Mouse (Mus musculus) liver, embryonic 13.5 days (tissue): Measurements from ENCODE around the gene Scnm1. TPM values are rescaled to one million over a fixed set of nuclear protein-coding genes. Genes with fewer than 3 reads are reported as not detected.
"Not testable (repeated sequence)": the region's sequence is repeated elsewhere in the genome, so short reads cannot be mapped to it uniquely, and the experiment has no call there.

ENCODE experiments used
- ATAC-seq: fragments of 200-750 bp; cut with Nextera tagmentation; 2 replicates; pipeline ENCODE4 v1.8.0; 2017; ENCODE audit warnings: low read depth, mild to moderate bottlenecking, moderate number of reproducible peaks, moderate library complexity
- DNase-seq: peaks from one replicate; pipeline ENCODE4 v3.0.0; 2022
- H3K27ac ChIP-seq: fragments of 300-500 bp; sonication (generic); 2 replicates; pipeline ENCODE4 v1.5.1; 2015; ENCODE audit warnings: moderate library complexity, mild to moderate bottlenecking, inconsistent platforms
- H3K27me3 ChIP-seq: fragments of 300-500 bp; sonication (generic); 2 replicates; pipeline ENCODE4 v1.6.1; 2015; ENCODE audit warnings: mild to moderate bottlenecking, inconsistent platforms
- H3K36me3 ChIP-seq: fragments of 300-500 bp; sonication (generic); 2 replicates; pipeline ENCODE4 v1.6.1; 2015; ENCODE audit warnings: mild to moderate bottlenecking, inconsistent platforms
- H3K4me1 ChIP-seq: fragments of 300-500 bp; sonication (generic); replicated peaks from 2 replicates; pipeline ENCODE4 v1.6.1; 2015; ENCODE audit warnings: inconsistent platforms
- H3K4me2 ChIP-seq: fragments of 300-500 bp; sonication (generic); 2 replicates; pipeline ENCODE4 v1.6.1; 2015; ENCODE audit warnings: inconsistent platforms, mild to moderate bottlenecking, moderate library complexity
- H3K4me3 ChIP-seq: fragments of 300-500 bp; sonication (generic); replicated peaks from 2 replicates; pipeline ENCODE4 v1.5.1; 2015; ENCODE audit warnings: mild to moderate bottlenecking, inconsistent platforms
- H3K9ac ChIP-seq: fragments of 300-500 bp; sonication (generic); 2 replicates; pipeline ENCODE4 v1.6.1; 2015; ENCODE audit warnings: mild to moderate bottlenecking, inconsistent platforms
- H3K9me3 ChIP-seq: fragments of 300-500 bp; sonication (generic); replicated peaks from 2 replicates; pipeline ENCODE4 v1.6.1; 2016; ENCODE audit warnings: inconsistent platforms
- WGBS: fragments of 180-500 bp; shearing (Covaris S2); methylation state at CpG from one replicate; pipeline ENCODE4 v1.1.7; 2015; ENCODE audit not compliant: insufficient replicate concordance; 5-methylcytosine and 5-hydroxymethylcytosine counted together
- polyA plus RNA-seq: library from polyadenylated mRNA; unstranded; fragments of >200 nt; fragmentation: Nextera tagmentation; extraction: Ambion mirVana; gene quantifications from 2 replicates; pipeline ENCODE4 v1.2.1, GENCODE M21; 2015

Gene Scnm1
- polyA plus RNA-seq, 1 experiment from 2014 or later = 33.4 TPM

GRCm38 (mm10) chr3:95141952-95142616 is 8.3 kb upstream of the Scnm1 start, which contains the start of gene Tnfaip8l2:
TSS of gene Tnfaip8l2 (minus strand) at chr3:95142360.
- WGBS = 47% methylated on average over 10 of the region's 10 CpGs
- peaks cover 24% of the 10 kb centered on the region for H3K4me1 ChIP-seq
- peak within 1 kb of the TSS; percentile 26; the same call in 1 of the 2 replicates for H3K9ac ChIP-seq
- peak within 1 kb of the TSS; percentile 47 for H3K4me2 ChIP-seq
- ATAC-seq = peak; percentile 74
- no peaks in the 10 kb centered on the region for H3K9me3 ChIP-seq
- DNase-seq = peak; percentile 22
- H3K4me3 ChIP-seq = peak within 1 kb of the TSS; percentile 27
- H3K36me3 ChIP-seq = peaks cover 17% of the 10 kb centered on the region
- no peaks in the 10 kb centered on the region for H3K27me3 ChIP-seq
- H3K27ac ChIP-seq = peak within 1 kb of the TSS; percentile 40

GRCm38 (mm10) chr3:95141474-95141873 is 7.7 kb upstream of the Scnm1 start:
- DNase-seq = no peak
- Histone ChIP-seq H3K36me3 (peaks cover 17% of the 10 kb centered on the region), H3K9me3 (no peaks in the 10 kb centered on the region), H3K27ac (peak overlapping the region; percentile 40), H3K4me2 (peak overlapping the region; percentile 47), H3K4me1 (peaks cover 29% of the 10 kb centered on the region), H3K4me3 (peak overlapping the region; percentile 27), H3K27me3 (no peaks in the 10 kb centered on the region), H3K9ac (no peak overlapping the region)
- no peak; the same call in 1 of the 2 replicates for ATAC-seq
- 42% methylated on average over 9 of the region's 9 CpGs for WGBS

GRCm38 (mm10) chr3:95140795-95141194 is 7.0 kb upstream of the Scnm1 start:
- peaks cover 35% of the 10 kb centered on the region for H3K4me1 ChIP-seq
- no peak overlapping the region for H3K9ac ChIP-seq
- H3K27ac ChIP-seq = peak overlapping the region; percentile 40
- no peaks in the 10 kb centered on the region for H3K27me3 ChIP-seq
- WGBS = 87% methylated on average over 6 of the region's 6 CpGs
- peaks cover 17% of the 10 kb centered on the region for H3K36me3 ChIP-seq
- 0 out of 2 replicates have a peak overlapping the region, but pooled peaks have one; percentile 27 for H3K4me3 ChIP-seq
- ATAC-seq = no peak
- no peaks in the 10 kb centered on the region for H3K9me3 ChIP-seq
- H3K4me2 ChIP-seq = peak overlapping the region; percentile 34; the same call in 1 of the 2 replicates
- DNase-seq = no peak

- Histone ChIP-seq H3K27me3 (no peaks in the 10 kb centered on the region), H3K4me2 (peak overlapping the region; percentile 34; the same call in 1 of the 2 replicates), H3K9ac (no peak overlapping the region), H3K27ac (peak overlapping the region; percentile 18; the same call in 1 of the 2 replicates), H3K36me3 (peaks cover 17% of the 10 kb centered on the region), H3K9me3 (no peaks in the 10 kb centered on the region), H3K4me3 (no peak overlapping the region), H3K4me1 (peaks cover 41% of the 10 kb centered on the region)
- DNase-seq (no peak), ATAC-seq (no peak)
- 65% methylated on average over 18 of the region's 18 CpGs for WGBS
Observed at GRCm38 (mm10) chr3:95140289-95140595, 6.4 kb upstream of the Scnm1 start.

- no peak overlapping the region for H3K9ac ChIP-seq
- WGBS = 58% methylated on average over 25 of the region's 25 CpGs
- ATAC-seq (0 out of 2 replicates have a peak, but pooled peaks have one; percentile 19), DNase-seq (no peak)
- peak overlapping the region; percentile 34 for H3K4me2 ChIP-seq
- H3K4me1 ChIP-seq = peaks cover 46% of the 10 kb centered on the region
- no peaks in the 10 kb centered on the region for H3K27me3 ChIP-seq
- H3K27ac ChIP-seq = no peak overlapping the region; the same call in 1 of the 2 replicates
- H3K4me3 ChIP-seq = no peak overlapping the region
- no peaks in the 10 kb centered on the region for H3K9me3 ChIP-seq
- H3K36me3 ChIP-seq = peaks cover 17% of the 10 kb centered on the region
Observed at GRCm38 (mm10) chr3:95139586-95140288, 5.9 kb upstream of the Scnm1 start.

- WGBS = 54% methylated on average over 3 of the region's 3 CpGs
Observed at GRCm38 (mm10) chr3:95136336-95136735, 2.5 kb upstream of the Scnm1 start.

GRCm38 (mm10) chr3:95135433-95136052 is 1.7 kb upstream of the Scnm1 start:
- 33% methylated on average over 7 of the region's 7 CpGs for WGBS
- no peaks in the 10 kb centered on the region for H3K9me3 ChIP-seq
- peak overlapping the region; percentile 78 for H3K4me2 ChIP-seq
- H3K27me3 ChIP-seq = no peaks in the 10 kb centered on the region
- peak overlapping the region; percentile 67 for H3K9ac ChIP-seq
- no peak for DNase-seq
- H3K36me3 ChIP-seq = peaks cover 20% of the 10 kb centered on the region
- H3K4me3 ChIP-seq = peak overlapping the region; percentile 61
- peak overlapping the region; percentile 61 for H3K27ac ChIP-seq
- ATAC-seq = no peak
- H3K4me1 ChIP-seq = peaks cover 41% of the 10 kb centered on the region

More at GRCm38 (mm10) chr3:95136336-95136735, 2.5 kb upstream of the Scnm1 start:
- Histone ChIP-seq H3K9me3 (no peaks in the 10 kb centered on the region), H3K9ac (no peak overlapping the region), H3K4me3 (no peak overlapping the region), H3K4me2 (peak overlapping the region; percentile 78), H3K36me3 (peaks cover 23% of the 10 kb centered on the region), H3K4me1 (peaks cover 43% of the 10 kb centered on the region), H3K27ac (peak overlapping the region; percentile 61), H3K27me3 (no peaks in the 10 kb centered on the region)
- DNase-seq = no peak
- ATAC-seq = no peak

GRCm38 (mm10) chr3:95135023-95135422 is 1.2 kb upstream of the Scnm1 start:
- ATAC-seq (peak; percentile 37), DNase-seq (peak; percentile 58)
- Histone ChIP-seq H3K27ac (peak overlapping the region; percentile 61), H3K9ac (peak overlapping the region; percentile 67), H3K36me3 (peaks cover 16% of the 10 kb centered on the region), H3K27me3 (no peaks in the 10 kb centered on the region), H3K4me1 (peaks cover 36% of the 10 kb centered on the region), H3K4me2 (peak overlapping the region; percentile 78), H3K9me3 (no peaks in the 10 kb centered on the region), H3K4me3 (peak overlapping the region; percentile 61)
- WGBS = 5% methylated on average over 6 of the region's 6 CpGs

- peak overlapping the region; percentile 81; the same call in 1 of the 2 replicates for H3K4me3 ChIP-seq
- peak; percentile 62 for ATAC-seq
- H3K9me3 ChIP-seq = not testable (repeated sequence)
Observed at GRCm38 (mm10) chr3:95134133-95134532, 322 bp upstream of the Scnm1 start.

GRCm38 (mm10) chr3:95133176-95133575 is 635 bp downstream of the Scnm1 start:
- peak; percentile 2; the same call in 1 of the 2 replicates for ATAC-seq

More at GRCm38 (mm10) chr3:95134133-95134532, 322 bp upstream of the Scnm1 start:
- DNase-seq, H3K9ac ChIP-seq, H3K27ac ChIP-seq, H3K27me3 ChIP-seq, H3K4me2 ChIP-seq: not testable (repeated sequence)
- H3K36me3 ChIP-seq = peaks cover 20% of the 10 kb centered on the region
- WGBS = no CpG with 5 or more reads among the region's 12 CpGs
- H3K4me1 ChIP-seq = peaks cover 30% of the 10 kb centered on the region

GRCm38 (mm10) chr3:95132389-95132788 is 1.4 kb downstream of the Scnm1 start:
- peak overlapping the region; percentile 81 for H3K4me3 ChIP-seq
- H3K9me3 ChIP-seq, H3K9ac ChIP-seq, DNase-seq, H3K27me3 ChIP-seq, H3K4me2 ChIP-seq, ATAC-seq, H3K27ac ChIP-seq: not testable (repeated sequence)
- peaks cover 30% of the 10 kb centered on the region for H3K4me1 ChIP-seq
- H3K36me3 ChIP-seq = peaks cover 19% of the 10 kb centered on the region
- WGBS = 81% methylated on average over 2 of the region's 2 CpGs

More at GRCm38 (mm10) chr3:95133176-95133575, 635 bp downstream of the Scnm1 start:
- peak overlapping the region; percentile 81 for H3K4me3 ChIP-seq
- WGBS = 46% methylated on average over 11 of the region's 11 CpGs
- peak overlapping the region; percentile 83 for H3K27ac ChIP-seq
- H3K36me3 ChIP-seq = peaks cover 23% of the 10 kb centered on the region
- no peaks in the 10 kb centered on the region for H3K27me3 ChIP-seq
- no peaks in the 10 kb centered on the region for H3K9me3 ChIP-seq
- peaks cover 30% of the 10 kb centered on the region for H3K4me1 ChIP-seq
- peak overlapping the region; percentile 85 for H3K9ac ChIP-seq
- H3K4me2 ChIP-seq = peak overlapping the region; percentile 89
- DNase-seq = no peak
